Mouse (Mus musculus) kidney, postnatal 36 days (tissue): ENCODE data around the gene Sh2d1b1.

Experiments used
- DNase-seq, 2 experiments: peaks; one replicate each; pipeline ENCODE4 v3.0.0; 2021 to 2022; ENCODE audit warnings: mixed read lengths in 2 of 2

Sh2d1b1 gene

DNA sequence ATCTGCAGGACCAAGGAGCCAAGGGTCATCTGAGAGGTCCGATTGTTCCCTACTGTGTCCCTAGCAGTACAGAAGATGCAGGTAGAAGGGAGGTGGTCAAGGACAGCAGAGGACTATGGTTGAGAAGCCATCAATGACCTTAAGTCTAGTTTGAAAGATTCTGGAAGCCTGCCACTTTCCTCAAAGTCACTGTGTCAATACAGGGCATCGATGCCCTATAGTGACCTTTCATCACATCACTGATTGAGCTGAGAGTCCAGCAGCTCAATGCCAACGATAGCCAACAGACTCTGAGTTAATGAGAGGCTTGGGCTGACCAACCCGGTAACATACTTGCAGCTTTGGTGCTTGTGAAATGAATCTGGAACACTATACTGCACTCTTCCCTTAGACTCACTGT is 48.2 kb downstream of the Sh2d1b1 start:
- no peak for DNase-seq

DNA sequence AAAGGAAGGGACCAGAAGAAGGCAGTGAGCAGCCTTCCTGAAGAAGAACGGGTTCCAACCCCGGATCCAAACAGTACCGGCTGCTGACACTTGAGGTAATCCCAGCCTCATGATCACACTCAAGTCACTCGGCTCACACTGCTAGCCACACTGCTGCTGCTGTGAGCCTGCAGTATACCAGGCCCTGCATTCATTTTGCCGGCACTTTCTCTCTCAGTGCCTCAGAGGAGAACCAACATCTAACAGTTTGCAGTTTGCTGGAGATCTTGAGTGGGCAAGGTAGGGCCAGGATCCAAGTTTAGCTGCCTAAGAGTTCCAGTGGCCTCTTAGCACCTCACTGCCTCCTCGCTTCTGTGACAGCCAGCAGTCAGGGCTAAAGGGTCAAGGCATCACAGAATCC is 54.8 kb downstream of the Sh2d1b1 start:
- no peak for DNase-seq

DNA sequence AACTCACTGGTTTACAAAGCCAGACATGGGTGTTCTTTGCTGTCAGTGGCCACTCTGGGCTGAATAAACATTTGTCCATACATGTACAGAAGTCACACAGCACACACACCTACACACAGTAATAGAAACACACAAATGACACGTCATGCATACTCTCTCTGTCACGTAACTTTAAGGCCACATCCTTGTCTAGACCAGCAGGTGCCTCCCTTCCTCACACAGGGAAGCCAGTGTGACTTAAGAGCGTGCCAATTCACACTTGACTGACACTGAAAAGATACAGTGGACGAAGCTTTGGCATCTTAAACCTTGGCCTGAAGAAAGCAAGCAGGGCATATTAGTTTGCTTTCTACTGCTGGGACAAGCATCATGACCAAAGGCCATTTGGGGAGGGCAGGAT is 55.7 kb downstream of the Sh2d1b1 start:
- peak; percentile 13 to 25 for DNase-seq
